Mouse (Mus musculus): ENCODE measurements around the gene Topors.
"Not testable (repeated sequence)": the region's sequence is repeated elsewhere in the genome, so short reads cannot be mapped to it uniquely, and the experiment has no call there.

Topors gene

GRCm38 (mm10) chr4:40269430-40270032 is at the start of gene Topors, which contains the start of gene Smim27:
Gene Topors (minus strand): TSS chr4:40269850.
Gene Smim27 (plus strand): TSS chr4:40269579.
- DNase-seq (ENCODE audit: low spot score in 2 of 2) = peak; percentile 92

- DNase-seq (ENCODE audit: low spot score in 2 of 2) = no peak
Observed at GRCm38 (mm10) chr4:40317404-40317803, 47.8 kb upstream of the Topors start.

GRCm38 (mm10) chr4:40313026-40313425 is 43.4 kb upstream of the Topors start:
- no peak for DNase-seq (ENCODE audit: low spot score in 2 of 2)

- DNase-seq (ENCODE audit: low spot score in 2 of 2) = no peak
Observed at GRCm38 (mm10) chr4:40312213-40312612, 42.6 kb upstream of the Topors start.

GRCm38 (mm10) chr4:40310796-40311383 is 41.2 kb upstream of the Topors start:
- no peak for DNase-seq (ENCODE audit: low spot score in 2 of 2)

GRCm38 (mm10) chr4:40309682-40310081 is 40.0 kb upstream of the Topors start:
- DNase-seq (ENCODE audit: low spot score in 2 of 2) = no peak

GRCm38 (mm10) chr4:40302445-40303125 is 32.9 kb upstream of the Topors start:
- no peak for DNase-seq (ENCODE audit: low spot score in 2 of 2)

- peak; percentile 70 to 82 for DNase-seq (ENCODE audit: low spot score in 2 of 2)
Observed at GRCm38 (mm10) chr4:40301076-40301789, 31.6 kb upstream of the Topors start.

- DNase-seq (ENCODE audit: low spot score in 2 of 2) = no peak
Observed at GRCm38 (mm10) chr4:40299169-40299568, 29.5 kb upstream of the Topors start.

GRCm38 (mm10) chr4:40291511-40291910 is 21.9 kb upstream of the Topors start:
- DNase-seq (ENCODE audit: low spot score in 2 of 2) = not testable (repeated sequence)

- no peak for DNase-seq (ENCODE audit: low spot score in 2 of 2)
Observed at GRCm38 (mm10) chr4:40289046-40289445, 19.4 kb upstream of the Topors start.

GRCm38 (mm10) chr4:40287415-40287814 is 17.8 kb upstream of the Topors start:
- DNase-seq (ENCODE audit: low spot score in 2 of 2) = no peak

- peak in 1 of 2 experiments; percentile 51 for DNase-seq (ENCODE audit: low spot score in 2 of 2)
Observed at GRCm38 (mm10) chr4:40285582-40285981, 15.9 kb upstream of the Topors start.

GRCm38 (mm10) chr4:40279276-40279900 is 9.7 kb upstream of the Topors start, which contains the start of gene Ndufb6:
Gene Ndufb6 (minus strand): TSS chr4:40279421.
- peak; percentile 83 to 91 for DNase-seq (ENCODE audit: low spot score in 2 of 2)

- no peak for DNase-seq (ENCODE audit: low spot score in 2 of 2)
Observed at GRCm38 (mm10) chr4:40278880-40279275, 9.2 kb upstream of the Topors start.

GRCm38 (mm10) chr4:40268835-40269234 is 815 bp downstream of the Topors start:
- no peak for DNase-seq (ENCODE audit: low spot score in 2 of 2)

- DNase-seq (ENCODE audit: low spot score in 2 of 2) = peak; percentile 88 to 90
Observed at GRCm38 (mm10) chr4:40268204-40268813, 1.3 kb downstream of the Topors start.

- no peak for DNase-seq (ENCODE audit: low spot score in 2 of 2)
Observed at GRCm38 (mm10) chr4:40267681-40268080, 2.0 kb downstream of the Topors start.

GRCm38 (mm10) chr4:40264321-40264720 is 5.3 kb downstream of the Topors start:
- DNase-seq (ENCODE audit: low spot score in 2 of 2) = no peak

GRCm38 (mm10) chr4:40254385-40255103 is 15.1 kb downstream of the Topors start:
- no peak for DNase-seq (ENCODE audit: low spot score in 2 of 2)

GRCm38 (mm10) chr4:40253766-40254165 is 15.9 kb downstream of the Topors start:
- no peak for DNase-seq (ENCODE audit: low spot score in 2 of 2)
